Mouse (Mus musculus) kidney, postnatal 0 days (tissue): ENCODE data around the gene Sfmbt2. TPM values are rescaled to one million over a fixed set of nuclear protein-coding genes. Genes with fewer than 3 reads are reported as not detected.

Experiments
- ATAC-seq: fragments of 200-750 bp; cut with Nextera tagmentation; replicated peaks from 2 replicates; pipeline ENCODE4 v1.8.0; 2017; ENCODE audit warnings: low read depth, moderate number of reproducible peaks, moderate TSS enrichment, moderate library complexity; ENCODE audit not compliant: low FRiP score
- DNase-seq: peaks from one replicate; pipeline ENCODE4 v3.0.0-alpha.2; 2016; ENCODE audit warnings: low spot score
- H3K27ac ChIP-seq: fragments of 300-500 bp; sonication (generic); 2 replicates; pipeline ENCODE4 v1.5.1; 2014; ENCODE audit warnings: mild to moderate bottlenecking
- H3K27me3 ChIP-seq: fragments of 300-500 bp; sonication (generic); 2 replicates; pipeline ENCODE4 v1.6.1; 2014; ENCODE audit warnings: low read length, mixed read lengths; ENCODE audit not compliant: insufficient read depth
- H3K36me3 ChIP-seq: fragments of 300-500 bp; sonication (generic); 2 replicates; pipeline ENCODE4 v1.6.1; 2014; ENCODE audit warnings: low read length, mixed read lengths; ENCODE audit not compliant: insufficient read depth
- H3K4me1 ChIP-seq: fragments of 300-500 bp; sonication (generic); replicated peaks from 2 replicates; pipeline ENCODE4 v1.6.1; 2014; ENCODE audit warnings: antibody characterized with exemption, low read length, mixed read lengths; ENCODE audit not compliant: insufficient read depth
- H3K4me2 ChIP-seq: fragments of 300-500 bp; sonication (generic); 2 replicates; pipeline ENCODE4 v1.6.1; 2014; ENCODE audit warnings: mild to moderate bottlenecking, low read length, moderate library complexity, mixed read lengths
- H3K4me3 ChIP-seq: fragments of 300-500 bp; sonication (generic); replicated peaks from 2 replicates; pipeline ENCODE4 v1.5.1; 2014; ENCODE audit warnings: low read depth, low read length
- H3K9ac ChIP-seq: fragments of 300-500 bp; sonication (generic); 2 replicates; pipeline ENCODE4 v1.6.1; 2014; ENCODE audit warnings: low read depth, low read length
- H3K9me3 ChIP-seq: fragments of 300-500 bp; sonication (generic); replicated peaks from 2 replicates; pipeline ENCODE4 v1.6.1; 2016; ENCODE audit warnings: low read length, inconsistent platforms, mixed read lengths
- CTCF ChIP-seq: IDR thresholded peaks from 2 replicates; pipeline ENCODE4 v1.5.1; 2016; ENCODE audit warnings: antibody characterized with exemption, low read depth, mild to moderate bottlenecking, moderate library complexity
- WGBS: fragments of 180-500 bp; shearing (Covaris S2); extraction: QIAGEN DNeasy Blood & Tissue Kit; methylation state at CpG from one replicate; pipeline ENCODE4 v1.1.7; 2014; 5-methylcytosine and 5-hydroxymethylcytosine counted together
- polyA plus RNA-seq: library from polyadenylated mRNA; unstranded; fragments of >200 nt; fragmentation: Nextera tagmentation; extraction: Ambion mirVana; gene quantifications from 2 replicates; pipeline ENCODE4 v1.2.1, GENCODE M21; 2015

The Sfmbt2 gene
- 0.84 and 0.93 TPM in 2 replicates for polyA plus RNA-seq

GRCm38 (mm10) chr2:10370176-10370575 is at the start of gene Sfmbt2:
Gene Sfmbt2 (plus strand): TSS chr2:10370510.
- no peak for ATAC-seq
- Histone ChIP-seq H3K4me2 (no peak within 1 kb of the TSS), H3K4me1 (peaks cover 10% of the 10 kb centered on the region), H3K9me3 (no peaks in the 10 kb centered on the region), H3K4me3 (no peak within 1 kb of the TSS), H3K27ac (no peak within 1 kb of the TSS), H3K9ac (no peak within 1 kb of the TSS), H3K27me3 (peaks cover 47% of the 10 kb centered on the region), H3K36me3 (no peaks in the 10 kb centered on the region)
- TF ChIP-seq CTCF = no peak
- 2% methylated on average over 10 of the region's 10 CpGs for WGBS
- DNase-seq = no peak

DNA sequence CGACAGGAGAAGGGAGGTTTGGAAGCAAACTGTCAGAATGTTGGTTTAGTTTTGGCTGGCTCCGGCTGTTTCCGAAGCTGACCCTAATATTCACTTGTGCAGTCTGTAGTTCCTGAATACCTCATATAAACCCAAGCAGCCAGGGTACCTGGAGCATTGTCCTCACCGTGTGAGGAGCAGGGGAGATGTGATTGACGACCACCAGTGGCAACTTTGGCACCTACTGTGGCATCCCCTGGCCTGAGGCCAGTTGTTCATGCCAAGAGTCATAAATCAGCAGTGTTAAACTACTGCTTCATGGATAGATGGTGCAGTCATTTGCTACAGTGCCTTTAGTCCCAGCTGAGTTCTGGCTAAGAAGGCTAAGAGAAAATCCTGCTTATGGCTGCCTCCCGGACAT is 49.2 kb upstream of the Sfmbt2 start:
- Histone ChIP-seq H3K36me3 (no peaks in the 10 kb centered on the region), H3K4me2 (no peak overlapping the region), H3K27me3 (no peaks in the 10 kb centered on the region), H3K4me3 (no peak overlapping the region), H3K9me3 (no peaks in the 10 kb centered on the region), H3K4me1 (no peaks in the 10 kb centered on the region), H3K27ac (no peak overlapping the region), H3K9ac (no peak overlapping the region)
- TF ChIP-seq CTCF = no peak
- DNase-seq = no peak
- no peak for ATAC-seq
- 36% methylated on average over 6 of the region's 6 CpGs for WGBS

- Histone ChIP-seq H3K4me1 (no peaks in the 10 kb centered on the region), H3K27me3 (no peaks in the 10 kb centered on the region), H3K36me3 (no peaks in the 10 kb centered on the region), H3K4me2 (no peak overlapping the region), H3K9me3 (no peaks in the 10 kb centered on the region), H3K4me3 (no peak overlapping the region), H3K9ac (no peak overlapping the region), H3K27ac (no peak overlapping the region)
- 82% methylated on average over 4 of the region's 4 CpGs for WGBS
- DNase-seq (no peak), ATAC-seq (no peak)
- no peak for TF ChIP-seq CTCF
Observed at GRCm38 (mm10) chr2:10323173-10323572, 47.1 kb upstream of the Sfmbt2 start.

GRCm38 (mm10) chr2:10324980-10325379 is 45.3 kb upstream of the Sfmbt2 start:
- no peaks in the 10 kb centered on the region for H3K36me3 ChIP-seq
- ATAC-seq (no peak), DNase-seq (no peak)
- H3K9ac ChIP-seq = no peak overlapping the region
- no peaks in the 10 kb centered on the region for H3K27me3 ChIP-seq
- no peak overlapping the region for H3K4me3 ChIP-seq
- TF ChIP-seq CTCF = no peak
- WGBS = 68% methylated on average over 4 of the region's 4 CpGs
- no peak overlapping the region for H3K4me2 ChIP-seq
- no peaks in the 10 kb centered on the region for H3K9me3 ChIP-seq
- no peak overlapping the region for H3K27ac ChIP-seq
- no peaks in the 10 kb centered on the region for H3K4me1 ChIP-seq

DNA sequence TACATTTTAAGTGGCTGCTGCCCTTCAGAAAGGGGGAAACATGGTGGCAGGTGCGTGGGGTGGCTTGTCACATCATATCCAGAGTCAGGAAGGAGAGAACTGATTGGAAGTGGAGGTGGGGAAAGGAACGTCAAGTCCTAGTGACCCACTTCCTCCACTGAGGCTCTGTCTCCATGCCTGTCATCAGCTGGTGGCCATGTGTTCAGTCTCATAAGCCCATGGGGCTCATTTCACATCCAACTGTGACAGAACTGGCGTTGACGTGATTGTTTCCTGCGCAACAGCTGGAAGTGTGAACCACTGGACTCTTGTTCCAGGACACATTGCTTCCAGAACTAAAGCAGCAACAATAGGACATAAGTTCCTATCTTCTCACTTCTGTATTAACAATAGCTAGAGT is 40.1 kb upstream of the Sfmbt2 start:
- DNase-seq (no peak), ATAC-seq (no peak)
- no peak overlapping the region for H3K27ac ChIP-seq
- WGBS = 75% methylated on average over 5 of the region's 5 CpGs
- no peaks in the 10 kb centered on the region for H3K9me3 ChIP-seq
- no peak overlapping the region for H3K9ac ChIP-seq
- no peaks in the 10 kb centered on the region for H3K4me1 ChIP-seq
- H3K4me3 ChIP-seq = no peak overlapping the region
- no peak overlapping the region for H3K4me2 ChIP-seq
- no peaks in the 10 kb centered on the region for H3K36me3 ChIP-seq
- no peak for TF ChIP-seq CTCF
- H3K27me3 ChIP-seq = no peaks in the 10 kb centered on the region

- 27% methylated on average over 6 of the region's 6 CpGs for WGBS
Observed at GRCm38 (mm10) chr2:10334299-10334698, 36.0 kb upstream of the Sfmbt2 start.

DNA sequence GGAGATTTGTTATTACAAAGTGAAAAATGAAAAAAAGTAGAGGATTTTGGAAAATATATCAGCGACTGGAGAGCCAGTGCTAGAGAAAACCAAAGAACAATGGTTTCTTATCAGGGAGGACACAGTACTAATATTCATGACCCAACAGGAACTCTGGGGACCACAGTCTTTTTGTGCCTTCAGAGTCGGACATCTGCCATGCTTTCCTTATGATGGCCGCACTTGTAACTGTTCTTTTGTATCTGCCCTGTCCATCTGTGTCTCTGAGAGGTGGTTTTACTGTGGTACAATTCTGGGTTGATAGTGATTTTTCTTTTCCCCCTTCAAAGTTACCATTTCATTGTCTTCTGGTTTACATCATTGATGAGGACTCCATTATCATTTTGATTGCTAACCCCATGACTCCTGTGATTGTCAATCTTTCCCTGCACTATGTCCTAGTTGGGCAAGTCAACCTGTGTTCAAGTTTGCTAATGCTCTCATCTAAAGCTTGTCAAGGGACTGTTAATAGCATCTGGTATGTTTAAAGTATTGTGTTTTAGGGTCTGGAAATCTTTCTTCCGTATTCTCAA is 35.2 kb upstream of the Sfmbt2 start:
- Histone ChIP-seq H3K27ac (no peak overlapping the region), H3K9me3 (no peaks in the 10 kb centered on the region), H3K4me3 (no peak overlapping the region), H3K9ac (no peak overlapping the region), H3K4me2 (no peak overlapping the region), H3K4me1 (no peaks in the 10 kb centered on the region), H3K36me3 (no peaks in the 10 kb centered on the region), H3K27me3 (no peaks in the 10 kb centered on the region)
- 72% methylated on average over 4 of the region's 4 CpGs for WGBS
- DNase-seq (no peak), ATAC-seq (no peak)
- no peak for TF ChIP-seq CTCF

More at GRCm38 (mm10) chr2:10334299-10334698, 36.0 kb upstream of the Sfmbt2 start:
- no peak overlapping the region for H3K27ac ChIP-seq
- H3K4me2 ChIP-seq = no peak overlapping the region
- no peak overlapping the region for H3K4me3 ChIP-seq
- ATAC-seq = no peak
- no peaks in the 10 kb centered on the region for H3K36me3 ChIP-seq
- no peaks in the 10 kb centered on the region for H3K9me3 ChIP-seq
- DNase-seq = no peak
- H3K4me1 ChIP-seq = no peaks in the 10 kb centered on the region
- H3K9ac ChIP-seq = no peak overlapping the region
- no peak for TF ChIP-seq CTCF
- H3K27me3 ChIP-seq = no peaks in the 10 kb centered on the region
